Mouse (Mus musculus): ENCODE data around the gene Bcl6.
A peak's percentile ranks its signal among the peaks of the same experiment; 100 is the strongest.

The Bcl6 gene

DNA sequence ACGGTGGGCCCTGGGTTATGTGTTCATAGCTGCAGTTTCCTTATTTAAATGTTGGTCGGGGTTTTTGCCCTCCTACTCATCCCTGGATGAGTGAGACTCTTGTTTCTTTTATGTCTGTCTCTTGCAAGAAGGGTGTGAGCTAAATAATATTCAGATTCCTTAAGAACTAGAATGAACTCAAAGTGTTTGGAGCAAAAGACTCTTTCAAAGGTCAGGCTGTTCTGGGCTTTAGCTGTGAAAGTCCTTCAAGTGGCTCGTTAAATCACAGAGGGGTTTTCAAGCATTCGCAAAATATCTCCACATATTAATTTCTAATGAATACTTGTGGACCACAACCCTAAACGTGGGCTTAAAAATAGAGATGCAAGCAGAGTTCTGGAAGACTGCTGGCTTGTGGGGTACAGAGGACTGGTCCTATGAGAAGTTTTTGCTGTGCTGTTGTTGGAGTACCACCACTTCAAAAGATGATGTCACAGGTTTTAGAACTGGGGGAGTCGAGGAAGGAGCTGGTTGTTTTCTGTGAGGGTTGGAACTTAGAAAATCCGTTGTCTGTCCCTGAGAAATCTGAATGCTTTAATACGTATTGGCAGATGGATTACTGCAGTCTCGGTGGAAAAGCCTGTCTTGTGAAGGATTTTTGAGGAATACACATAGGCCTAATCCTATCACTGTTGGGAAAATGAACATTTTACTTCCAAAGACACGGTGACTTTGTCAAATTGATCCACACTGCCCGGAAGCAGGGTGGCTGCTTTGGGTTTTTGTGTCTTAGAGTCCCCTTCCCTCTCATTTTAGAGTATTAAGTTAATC is 1.7 kb upstream of the Bcl6 start:
- DNase-seq: no peak

DNA sequence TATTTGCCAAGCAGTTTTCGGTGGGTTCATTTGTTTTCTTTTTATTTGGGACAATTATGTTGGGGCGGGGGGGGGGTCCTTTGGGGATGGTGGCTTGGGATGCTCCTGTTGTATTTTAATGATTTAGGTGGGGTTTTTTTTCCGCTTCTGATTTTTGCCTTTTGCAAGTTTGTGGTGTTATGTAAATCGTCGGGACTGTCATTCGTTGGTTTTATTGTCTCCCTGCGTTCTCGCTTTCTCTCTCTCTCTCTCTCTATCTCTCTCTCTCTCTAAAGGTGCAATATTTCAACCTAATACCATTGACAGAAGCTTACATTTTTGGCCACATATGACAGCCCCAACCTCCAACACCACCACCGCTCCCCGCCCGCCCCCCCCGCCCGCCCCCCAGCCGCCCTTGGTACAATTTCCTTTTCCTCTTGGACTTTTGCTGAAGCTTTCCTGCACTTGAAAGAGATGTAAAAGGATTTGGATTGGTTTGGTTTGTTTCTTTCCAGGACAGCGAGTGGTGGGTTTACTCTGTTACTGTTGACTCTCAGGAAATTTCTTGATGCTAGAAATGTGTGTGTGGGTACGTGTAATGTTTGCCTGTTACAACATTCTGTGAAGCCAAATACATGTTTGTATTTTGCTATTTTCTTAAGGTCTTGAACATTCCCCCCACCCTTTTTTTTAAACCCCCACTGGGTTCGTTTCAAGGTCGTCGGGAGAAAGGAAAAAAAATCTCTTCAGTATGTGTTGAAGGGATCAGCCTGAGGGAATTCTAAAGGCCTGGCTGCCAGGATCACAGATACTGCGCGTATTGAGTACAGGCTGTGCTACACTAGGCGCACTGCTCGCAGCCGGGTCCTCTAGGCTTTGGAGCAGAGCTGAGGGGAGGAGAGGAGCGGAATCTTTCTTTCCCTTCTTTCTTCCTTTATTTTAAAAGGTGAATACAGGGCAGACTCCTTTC is 833 bp upstream of the Bcl6 start:
- no peak for DNase-seq

DNA sequence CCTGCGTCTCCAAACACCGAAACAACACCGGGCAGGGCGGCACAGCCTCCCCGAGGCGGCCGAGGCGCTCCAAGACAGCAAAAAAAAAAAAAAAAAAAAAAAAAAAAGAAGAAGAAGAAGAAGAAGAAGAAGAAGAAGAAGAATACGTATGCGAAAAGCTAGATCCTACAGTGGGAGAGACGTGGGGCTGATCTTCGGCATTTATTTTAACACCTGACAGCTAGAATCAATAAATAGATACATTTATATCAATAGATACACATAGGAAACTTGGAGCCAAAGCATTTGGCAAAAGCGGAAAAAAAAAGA is 541 bp downstream of the Bcl6 start:
- DNase-seq: no peak

DNA sequence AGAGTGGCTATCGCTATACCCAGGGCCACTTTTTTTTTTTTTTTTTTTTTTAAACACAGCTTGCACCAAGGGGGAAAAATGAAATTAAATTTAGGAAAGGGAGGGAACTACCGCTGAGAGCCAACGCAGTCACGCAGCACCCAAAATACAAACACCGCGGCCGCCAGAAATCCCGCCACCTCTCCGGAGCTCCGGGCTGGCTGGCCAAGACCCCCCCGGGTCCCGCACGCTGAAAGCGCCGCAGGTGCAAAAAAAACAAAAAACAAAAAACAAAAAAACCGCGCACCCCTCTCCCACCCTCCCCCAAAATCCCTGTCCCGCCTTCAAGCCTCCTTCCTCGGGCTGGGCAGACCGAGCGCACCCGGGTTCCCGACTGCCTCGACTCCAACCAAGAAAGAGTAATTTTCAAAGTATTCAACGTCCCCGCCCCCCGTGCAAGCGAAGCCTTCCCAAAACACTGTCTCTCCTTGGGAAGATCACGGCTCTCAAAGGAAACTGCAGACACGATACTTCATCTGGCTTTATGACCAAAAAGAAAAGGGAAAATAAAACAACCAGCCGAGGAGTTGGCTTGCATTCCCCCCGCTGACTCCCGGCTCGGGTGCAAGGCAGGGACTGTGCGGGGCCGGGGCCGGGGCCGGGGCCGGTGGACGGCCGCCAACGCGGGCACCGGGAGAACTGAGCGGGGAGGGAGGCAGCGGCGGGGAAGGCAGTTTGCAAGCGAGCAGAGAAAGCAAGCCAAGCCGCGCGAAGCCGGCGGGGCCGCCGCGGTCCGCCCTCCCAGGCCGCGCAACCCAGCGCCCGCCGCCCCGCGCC is 1.1 kb downstream of the Bcl6 start:
- peak; percentile 71 to 73 for DNase-seq

DNA sequence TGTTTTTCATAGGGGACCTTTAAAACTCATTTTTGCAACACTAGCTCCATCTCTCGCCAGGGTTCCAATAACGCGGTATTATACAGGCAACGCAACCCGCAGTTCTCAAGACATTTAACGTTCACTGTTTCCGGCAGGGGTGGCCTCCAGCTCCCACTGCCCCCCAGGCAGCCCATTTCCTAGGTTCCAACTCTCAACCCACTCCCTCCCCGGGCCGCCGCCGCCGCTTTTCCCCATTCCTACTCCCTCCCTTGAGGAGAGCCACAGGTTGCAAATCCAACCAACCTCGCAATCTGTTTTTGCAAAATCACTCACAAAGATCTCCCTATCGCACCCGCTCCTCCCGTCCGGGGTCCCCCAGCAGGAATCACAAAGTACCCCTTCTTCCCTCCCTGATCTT is 1.8 kb downstream of the Bcl6 start:
- peak in 1 of 2 experiments; percentile 49 for DNase-seq

DNA sequence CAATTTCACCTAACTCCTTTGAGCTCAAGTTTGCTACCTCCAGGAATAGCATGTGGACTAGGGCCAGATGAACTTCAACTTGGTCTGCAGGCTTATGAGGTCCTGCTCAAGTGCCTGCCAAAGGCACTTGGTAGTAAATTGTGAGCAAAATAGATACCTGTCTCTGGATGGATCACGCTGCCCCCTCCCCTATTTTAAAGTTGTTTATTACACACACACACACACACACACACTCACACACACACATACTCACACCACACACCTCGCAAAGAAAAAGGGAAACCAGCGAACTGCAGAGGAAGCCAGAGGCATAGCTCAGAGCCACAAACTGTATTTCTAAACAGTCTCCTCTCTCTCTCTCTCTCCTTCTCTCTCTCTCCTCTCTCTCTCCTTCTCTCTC is 2.5 kb downstream of the Bcl6 start:
- DNase-seq: no peak

DNA sequence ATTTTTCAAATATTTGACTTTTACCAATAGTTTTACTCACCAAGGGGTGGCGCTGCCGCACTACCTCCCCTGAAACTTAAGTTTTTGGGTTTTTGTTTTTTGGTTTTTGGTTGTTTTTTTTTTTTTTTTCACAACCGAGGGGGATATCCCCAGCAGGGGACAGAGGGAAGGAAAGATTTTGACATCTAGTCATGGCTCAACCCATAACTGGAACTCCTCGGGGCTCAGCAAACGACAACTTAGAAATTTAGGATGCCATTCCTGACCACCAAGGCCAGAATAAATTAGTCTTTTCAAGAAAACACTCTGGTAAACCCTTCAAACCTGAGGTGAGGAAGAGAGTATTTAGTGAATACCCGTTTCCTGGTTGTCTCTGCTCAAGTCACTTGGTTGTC is 3.2 kb downstream of the Bcl6 start:
- peak; percentile 63 to 70 for DNase-seq

DNA sequence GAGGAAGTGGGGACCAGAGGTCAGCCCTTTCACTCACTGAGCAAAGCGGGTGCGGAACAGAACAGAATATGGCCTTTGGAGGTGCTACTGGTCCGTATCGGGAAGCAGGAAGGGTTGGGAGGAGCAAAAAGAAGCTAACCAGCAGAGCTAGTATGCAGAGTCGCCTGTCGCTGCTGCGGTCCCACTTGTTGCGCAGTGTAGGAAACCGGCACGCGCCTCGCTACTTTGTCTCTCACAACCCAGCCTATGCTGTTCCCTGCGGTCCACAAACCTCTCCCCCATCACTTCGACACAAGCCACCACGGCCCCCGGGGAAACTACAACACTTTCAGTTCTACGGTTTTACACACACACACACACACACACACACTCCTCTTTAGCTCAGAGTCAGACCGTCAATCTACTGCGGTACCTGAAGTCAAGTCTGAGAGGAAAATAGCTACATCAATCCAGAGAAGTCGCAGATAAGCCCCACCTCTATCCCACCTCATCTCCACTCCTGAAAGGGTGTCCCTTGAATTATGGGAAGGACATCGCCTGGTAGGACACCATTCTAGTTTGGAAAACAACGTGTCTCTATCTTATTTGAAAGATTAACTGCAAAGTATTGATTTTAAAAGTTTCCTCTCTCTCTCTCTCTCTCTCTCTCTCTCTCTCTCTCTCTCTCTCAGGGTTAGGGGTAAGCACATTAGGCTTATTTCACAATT is 3.7 kb downstream of the Bcl6 start:
- DNase-seq: peak; percentile 65 to 66

DNA sequence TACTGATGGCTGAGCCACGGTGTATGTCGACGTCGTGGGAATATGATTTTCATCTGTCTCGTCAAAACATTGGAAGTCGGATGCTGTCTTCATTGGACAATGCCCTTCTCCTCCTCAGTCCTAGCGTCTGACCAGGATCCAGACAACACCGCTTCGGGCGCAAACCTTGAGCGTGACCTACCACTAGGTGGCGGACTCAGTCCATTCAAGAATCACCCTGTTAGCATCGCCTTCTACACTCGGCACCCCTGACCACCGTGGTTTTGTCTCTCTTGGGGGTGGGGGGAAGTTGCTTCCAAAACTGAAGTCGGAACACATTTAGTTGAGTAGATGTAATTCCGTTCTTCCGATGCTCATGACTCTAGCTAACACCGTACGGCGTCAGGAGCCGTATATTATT is 4.5 kb downstream of the Bcl6 start:
- DNase-seq: peak; percentile 88 to 93

DNA sequence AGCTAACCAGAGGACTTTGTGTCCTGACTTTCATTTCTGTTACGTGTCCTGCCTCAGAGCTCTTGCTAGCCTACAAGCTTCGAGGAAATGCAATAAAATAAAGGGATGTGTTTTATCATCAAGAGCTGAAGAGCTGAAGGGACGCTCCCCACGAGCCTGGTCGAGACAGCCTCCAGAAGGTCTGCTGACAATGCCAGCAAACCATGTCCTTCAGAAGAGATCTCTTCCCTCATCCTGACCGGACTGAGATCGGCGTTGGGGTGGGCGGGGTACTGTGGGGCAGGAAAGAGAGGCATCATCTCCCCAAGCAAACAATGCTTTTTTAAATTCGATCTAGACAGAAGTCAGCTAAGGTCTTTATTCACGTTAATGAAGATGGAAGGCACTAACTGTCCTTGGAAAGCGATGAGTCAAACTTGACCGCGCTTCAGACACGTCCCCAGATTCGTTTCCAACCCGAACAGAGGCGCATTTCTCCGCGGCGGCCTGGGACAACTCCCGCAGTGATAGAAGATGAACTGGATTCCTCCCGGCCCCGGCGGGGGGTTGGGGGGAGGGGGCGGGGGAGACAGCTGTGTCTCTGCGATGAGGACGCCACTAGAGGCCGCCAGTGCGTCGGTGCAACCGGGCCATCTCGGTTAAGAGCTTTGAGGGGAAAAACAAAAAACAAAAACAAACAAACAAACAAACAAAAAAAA is 5.6 kb downstream of the Bcl6 start:
- DNase-seq: peak; percentile 83 to 85

DNA sequence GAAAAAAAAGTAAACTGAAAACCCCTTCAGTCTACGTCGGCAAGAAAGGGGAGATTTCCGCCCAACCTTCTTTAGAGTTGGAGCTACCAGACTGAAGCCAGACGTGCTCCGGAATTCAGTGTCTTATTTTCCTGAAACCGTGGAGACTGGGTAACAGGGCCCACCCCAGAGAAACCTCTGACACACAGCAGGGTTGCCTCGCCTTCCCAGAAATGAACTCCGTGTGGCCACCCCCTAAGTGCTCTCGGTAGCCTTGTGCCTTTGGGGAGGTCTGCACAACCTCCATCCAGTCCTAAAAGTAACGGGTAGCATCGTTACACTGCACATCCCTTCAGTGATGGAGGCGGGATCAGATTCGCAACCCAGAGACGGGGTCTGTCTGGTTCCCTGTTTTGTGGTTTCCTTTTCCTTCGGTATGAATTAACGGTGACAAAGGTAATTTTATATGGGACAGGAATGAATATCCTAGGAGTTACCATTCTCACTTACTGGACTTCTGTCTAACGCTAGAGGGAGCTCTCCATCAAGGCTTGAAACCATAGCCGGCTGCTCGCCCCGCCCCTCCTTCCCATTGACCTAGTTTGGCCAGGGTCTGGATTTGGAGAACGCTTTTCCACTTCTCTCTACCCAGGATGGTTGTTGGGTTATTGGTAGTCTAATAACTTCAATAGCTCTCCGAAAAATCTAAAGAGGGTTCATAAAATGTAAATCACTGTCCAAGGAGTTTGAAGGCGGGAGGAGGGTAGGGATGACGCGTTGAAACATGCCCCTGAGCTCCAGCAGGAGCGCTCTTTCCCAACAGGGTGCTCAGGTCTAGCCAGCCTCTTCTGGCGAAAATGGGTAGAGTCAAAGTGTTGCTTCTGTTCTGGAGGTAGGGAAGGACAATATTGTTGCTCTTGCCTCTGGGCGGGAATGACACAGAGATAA is 6.5 kb downstream of the Bcl6 start:
- DNase-seq: peak; percentile 84 to 89

DNA sequence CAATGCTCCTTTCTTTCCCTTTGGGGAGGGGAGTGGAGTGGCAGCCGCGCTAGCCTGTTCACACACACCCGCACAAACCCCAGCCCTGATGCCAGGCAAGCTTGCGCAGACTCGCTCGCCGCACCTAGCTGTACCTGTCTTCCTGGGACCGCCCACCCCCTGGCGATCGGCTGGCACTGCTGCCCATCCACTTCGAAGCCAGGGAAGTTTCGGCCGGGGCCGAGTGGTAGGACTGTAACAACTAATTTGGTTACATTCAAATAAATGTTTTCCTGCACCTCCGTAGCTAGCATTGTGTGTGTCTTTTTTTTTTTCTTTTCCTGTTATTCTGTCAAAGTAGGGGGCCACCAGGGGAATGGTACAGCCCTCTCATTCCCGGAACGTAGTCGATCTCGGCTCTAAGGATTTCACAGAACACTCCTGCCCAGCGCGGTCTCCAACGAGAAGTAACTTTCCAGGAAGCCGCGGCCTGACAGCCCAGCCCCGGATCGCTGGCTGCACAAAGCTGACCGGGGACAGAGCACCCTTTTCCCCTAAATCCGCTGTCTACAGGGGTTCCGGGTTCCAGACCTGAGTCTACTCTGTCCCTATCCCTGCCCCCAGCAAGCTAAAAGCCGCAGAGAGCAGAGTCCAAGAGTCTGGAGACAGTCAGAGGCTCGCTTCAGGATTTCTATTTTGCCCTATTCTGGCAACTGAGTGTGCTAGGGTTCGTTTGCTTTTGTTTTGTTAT is 7.5 kb downstream of the Bcl6 start:
- peak in 1 of 2 experiments; percentile 61 for DNase-seq

DNA sequence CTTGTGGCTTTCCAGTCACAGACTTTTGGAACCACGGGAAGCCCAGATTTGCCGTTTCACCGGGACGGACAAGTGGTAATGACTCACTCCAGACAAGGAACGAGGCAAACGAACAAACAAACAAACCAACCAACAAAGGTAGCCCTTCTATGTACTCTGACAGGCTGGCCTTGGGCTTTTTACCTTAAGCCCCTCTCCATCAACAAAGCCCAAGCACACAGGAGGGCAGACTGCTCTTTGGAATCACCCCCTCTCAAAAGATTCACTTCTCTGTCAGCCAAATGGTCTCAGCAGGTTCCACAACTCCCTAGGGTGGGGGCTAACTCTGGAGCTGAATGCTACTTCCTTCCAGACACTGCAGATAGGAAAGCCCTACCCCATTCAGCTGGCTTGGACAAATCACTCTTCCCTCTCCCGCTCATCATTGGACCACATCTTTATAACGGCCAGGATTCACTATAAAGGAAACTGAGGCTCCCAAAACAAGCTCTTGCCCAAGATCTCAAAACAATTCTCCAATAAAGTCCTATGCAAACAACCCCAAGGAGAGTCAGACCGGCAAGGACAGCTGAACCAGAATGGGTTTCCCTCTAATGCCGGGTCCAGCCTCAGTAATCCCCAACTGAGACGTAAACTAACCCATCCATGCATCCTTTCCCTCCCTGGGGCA is 8.3 kb downstream of the Bcl6 start:
- DNase-seq: no peak

DNA sequence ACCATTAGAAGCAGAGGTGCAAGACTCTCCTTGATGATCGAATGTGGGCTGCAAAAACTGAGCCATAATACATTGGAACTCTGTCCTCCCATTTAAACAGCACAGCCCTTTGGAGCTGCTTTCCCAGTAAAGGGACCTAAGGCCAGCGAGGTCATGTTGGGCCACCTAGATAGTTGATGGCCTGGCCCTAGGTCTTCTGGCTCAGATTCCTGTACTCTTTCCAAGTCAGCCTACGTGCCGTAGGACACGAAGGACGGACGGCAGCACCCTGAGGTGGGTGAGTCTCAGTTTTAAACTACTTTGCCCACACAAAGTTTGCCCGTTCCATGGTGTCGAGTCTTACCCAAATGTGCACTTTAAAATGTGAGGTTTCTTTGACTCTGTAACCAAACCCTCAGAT is 9.2 kb downstream of the Bcl6 start:
- no peak for DNase-seq

DNA sequence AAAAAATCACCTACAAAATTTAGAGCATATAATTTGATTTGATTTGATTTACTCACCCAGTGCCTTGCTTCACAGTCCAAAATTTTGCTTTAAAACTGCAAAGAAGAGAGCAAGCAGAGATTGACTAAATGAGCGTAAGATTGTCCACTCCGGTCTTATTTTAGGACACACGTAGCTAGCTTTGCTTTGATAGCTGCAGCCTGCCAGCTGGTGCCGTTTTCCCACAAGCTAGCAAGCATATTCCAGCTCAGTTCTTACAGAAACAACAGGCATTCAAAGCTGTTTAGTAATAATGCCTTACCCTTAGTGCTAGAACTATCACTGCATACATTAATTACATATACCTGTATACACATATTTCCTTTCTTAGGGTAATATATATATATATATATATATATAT is 10.2 kb downstream of the Bcl6 start:
- no peak for DNase-seq

DNA sequence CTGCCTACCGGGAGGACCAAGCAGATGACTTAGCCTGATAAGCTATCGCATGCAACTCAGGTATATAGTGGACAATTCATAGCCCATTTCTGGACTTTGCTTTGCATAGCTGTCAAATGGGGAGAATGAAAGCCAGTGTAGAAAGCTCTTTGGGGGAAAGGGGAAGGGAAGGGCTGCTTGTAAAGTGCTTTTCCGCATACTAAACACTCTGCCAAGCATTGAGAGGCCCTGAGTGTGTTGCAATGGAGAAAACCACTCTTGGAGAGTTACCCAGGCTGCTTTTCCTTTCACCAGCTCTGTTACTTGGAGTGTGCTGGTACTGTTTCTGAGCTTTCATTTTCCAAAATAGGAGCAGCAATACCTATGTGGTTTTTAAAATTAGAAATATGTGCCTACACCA is 10.9 kb downstream of the Bcl6 start:
- DNase-seq: peak; percentile 56 to 69

DNA sequence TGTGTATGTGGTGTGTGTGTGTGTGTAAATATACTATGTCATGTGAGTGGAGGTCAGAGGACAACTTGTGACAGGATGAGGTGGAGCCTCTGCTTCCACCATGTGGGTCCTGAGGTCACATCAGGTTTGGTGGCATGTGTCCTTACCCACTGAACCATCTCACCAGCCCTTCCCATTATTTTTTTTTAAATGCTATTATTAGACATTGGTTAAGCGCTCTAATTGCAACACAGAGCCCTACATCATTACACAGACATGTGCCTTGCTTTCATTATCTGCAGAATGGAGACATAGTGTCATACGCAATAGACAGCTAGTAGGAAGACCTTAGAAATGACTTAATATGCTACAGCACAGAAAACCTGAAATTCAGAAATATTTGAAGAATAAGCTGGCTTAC is 12.5 kb downstream of the Bcl6 start:
- no peak for DNase-seq

DNA sequence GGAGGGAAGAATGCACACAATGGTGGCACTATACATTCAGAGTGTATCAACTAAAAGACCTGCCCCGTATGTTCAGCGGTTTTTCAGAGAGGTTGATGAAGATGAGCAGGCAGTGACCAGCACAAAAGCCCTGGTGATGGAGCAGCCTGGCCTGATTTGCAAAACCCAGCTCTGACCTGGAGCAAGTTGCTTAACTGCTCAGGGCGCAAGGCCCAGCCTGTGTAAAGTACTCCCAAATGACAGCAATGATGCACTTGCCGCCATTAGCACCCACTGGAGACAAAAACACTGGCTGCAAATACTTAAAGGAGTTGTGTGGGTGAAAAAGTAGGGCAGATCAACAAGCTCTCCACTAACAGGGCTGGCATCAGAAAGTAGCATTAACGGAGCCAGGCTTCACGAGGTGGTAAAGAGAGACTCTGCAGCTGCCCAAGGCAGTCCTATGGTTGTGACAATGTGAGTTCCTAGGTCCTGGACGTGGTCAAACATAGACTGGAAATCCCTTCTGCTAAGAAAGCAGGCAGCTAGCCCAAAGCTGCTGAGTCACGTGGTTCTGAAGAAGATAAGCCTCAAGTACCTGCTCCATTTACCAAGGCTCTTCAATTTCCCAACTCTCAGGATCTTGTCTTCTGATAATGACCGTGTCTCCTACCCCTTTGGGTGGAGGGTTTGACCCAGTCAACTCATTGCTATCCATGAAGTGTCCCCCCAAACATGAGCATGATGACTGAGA is 14.9 kb downstream of the Bcl6 start:
- no peak for DNase-seq

DNA sequence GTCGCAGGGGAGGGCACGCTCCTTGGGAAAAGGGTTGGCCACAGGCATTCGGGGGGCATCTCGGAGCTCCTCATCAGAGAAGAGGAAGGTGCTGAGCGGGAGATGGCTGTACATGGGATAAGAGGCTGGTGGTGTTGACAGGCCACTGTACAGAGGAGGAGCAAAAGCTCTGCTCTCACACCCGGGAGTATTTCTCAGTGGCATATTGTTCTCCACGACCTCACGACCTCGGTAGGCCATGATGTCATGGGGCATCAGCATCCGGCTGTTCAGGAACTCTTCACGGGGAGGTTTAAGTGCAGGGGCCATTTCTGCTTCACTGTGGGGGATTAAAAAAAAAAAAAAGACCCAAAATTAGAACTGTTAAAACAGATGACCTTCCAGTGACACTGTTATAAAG is 15.8 kb downstream of the Bcl6 start:
- no peak for DNase-seq
